Mouse (Mus musculus): ENCODE results near the gene Anapc5.

Anapc5 gene

GRCm38 (mm10) chr5:122799379-122800344 is 21.5 kb downstream of the Anapc5 start:
- no peak for DNase-seq (ENCODE audit: low read depth, low spot score)

DNA sequence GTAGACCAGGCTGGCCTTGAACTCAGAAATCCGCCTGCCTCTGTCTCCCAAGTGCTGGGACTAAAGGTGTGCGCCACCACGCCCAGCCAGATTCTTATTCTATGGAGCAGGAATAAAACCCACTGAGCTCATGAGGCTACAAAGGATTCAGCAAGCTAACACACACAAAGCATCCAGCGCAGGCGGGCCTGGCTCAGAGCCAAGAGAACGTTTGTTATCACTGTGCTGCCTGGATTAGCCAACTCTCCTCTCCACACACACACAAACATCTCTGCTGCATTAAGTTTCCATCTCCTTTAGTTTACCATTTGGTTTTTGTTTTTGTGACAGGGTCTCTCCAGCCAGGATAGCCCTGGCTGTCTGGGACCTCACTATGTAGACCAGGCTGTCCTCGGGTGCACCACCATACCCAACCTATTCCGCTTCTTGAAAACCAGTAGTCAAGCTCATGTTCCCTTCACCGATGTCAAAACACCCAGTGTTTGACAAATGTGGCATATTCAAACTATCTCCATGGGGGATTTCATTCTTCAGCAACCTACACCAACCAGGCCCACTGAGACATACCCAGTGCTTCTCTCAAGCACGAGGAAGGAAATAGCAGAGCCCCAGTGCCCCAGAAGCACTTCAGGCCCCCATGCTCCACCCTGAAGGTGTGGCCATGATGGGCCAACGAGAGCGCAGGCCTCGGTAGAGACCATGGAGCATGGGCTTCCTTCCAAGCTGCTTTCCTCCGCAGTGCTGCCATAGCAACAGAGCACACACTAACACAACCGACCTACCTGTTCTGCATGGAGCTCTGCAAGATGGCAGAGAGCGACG is 22.4 kb downstream of the Anapc5 start:
- no peak for DNase-seq (ENCODE audit: low read depth, low spot score)

DNA sequence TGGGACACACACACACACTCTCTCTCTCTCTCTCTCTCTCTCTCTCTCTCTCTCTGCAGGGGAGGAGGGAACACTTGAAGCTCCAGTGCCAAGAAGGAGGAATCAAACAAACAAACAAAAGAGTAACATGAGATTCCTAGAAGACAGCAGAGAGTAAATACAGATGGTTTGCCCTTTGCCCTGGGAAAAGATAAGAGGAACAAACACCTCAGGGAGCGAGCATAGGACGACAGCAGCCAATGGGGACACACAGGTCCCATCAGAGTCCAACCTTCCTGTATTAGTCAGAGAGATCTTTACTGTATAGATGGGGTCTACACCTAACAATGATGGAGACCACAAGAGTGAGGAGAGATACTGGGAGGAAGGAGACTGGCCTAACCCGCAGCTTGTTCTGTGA is 23.3 kb downstream of the Anapc5 start:
- no peak for DNase-seq (ENCODE audit: low read depth, low spot score)

- DNase-seq (ENCODE audit: low read depth, low spot score): no peak
Measured at GRCm38 (mm10) chr5:122788696-122789095, 32.4 kb downstream of the Anapc5 start.

- DNase-seq (ENCODE audit: low read depth, low spot score): no peak
Measured at GRCm38 (mm10) chr5:122786035-122786819, 34.9 kb downstream of the Anapc5 start.

DNA sequence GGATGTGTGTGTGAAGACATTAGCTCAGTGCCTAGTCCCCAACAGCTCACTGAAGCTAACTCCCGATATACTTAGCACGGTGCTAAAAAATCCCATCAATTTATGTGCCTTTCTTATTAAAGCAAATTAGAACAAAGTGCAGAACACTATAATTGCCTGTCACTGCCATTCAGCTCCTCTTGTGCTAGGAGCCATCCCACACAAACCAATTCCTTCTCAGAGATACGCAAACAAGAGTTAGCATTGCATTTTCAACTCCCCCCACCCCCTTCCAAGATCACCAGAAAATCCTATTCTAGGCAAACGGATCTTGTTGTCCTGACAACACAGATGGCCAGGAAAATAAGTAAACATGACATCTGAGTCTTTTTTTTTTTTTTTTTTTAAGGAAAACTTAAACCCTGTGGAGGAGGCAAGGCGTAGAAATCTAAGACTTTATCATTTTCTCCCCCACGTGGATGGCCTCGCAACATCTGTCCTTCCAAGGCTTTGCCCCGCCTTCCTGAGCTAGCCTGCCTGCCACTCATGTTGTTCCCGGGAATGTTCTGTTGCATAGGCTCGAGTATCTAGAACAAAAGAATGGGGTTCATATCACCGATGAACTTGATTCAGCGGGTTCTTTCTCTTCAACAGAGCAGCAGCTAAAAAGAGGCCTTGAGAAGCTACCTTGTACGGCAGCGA is 37.3 kb downstream of the Anapc5 start:
- no peak for DNase-seq (ENCODE audit: low read depth, low spot score)

- no peak for DNase-seq (ENCODE audit: low read depth, low spot score)
Measured at GRCm38 (mm10) chr5:122782066-122782465, 39.1 kb downstream of the Anapc5 start.

- DNase-seq (ENCODE audit: low read depth, low spot score): no peak
Measured at GRCm38 (mm10) chr5:122780791-122781432, 40.2 kb downstream of the Anapc5 start.

DNA sequence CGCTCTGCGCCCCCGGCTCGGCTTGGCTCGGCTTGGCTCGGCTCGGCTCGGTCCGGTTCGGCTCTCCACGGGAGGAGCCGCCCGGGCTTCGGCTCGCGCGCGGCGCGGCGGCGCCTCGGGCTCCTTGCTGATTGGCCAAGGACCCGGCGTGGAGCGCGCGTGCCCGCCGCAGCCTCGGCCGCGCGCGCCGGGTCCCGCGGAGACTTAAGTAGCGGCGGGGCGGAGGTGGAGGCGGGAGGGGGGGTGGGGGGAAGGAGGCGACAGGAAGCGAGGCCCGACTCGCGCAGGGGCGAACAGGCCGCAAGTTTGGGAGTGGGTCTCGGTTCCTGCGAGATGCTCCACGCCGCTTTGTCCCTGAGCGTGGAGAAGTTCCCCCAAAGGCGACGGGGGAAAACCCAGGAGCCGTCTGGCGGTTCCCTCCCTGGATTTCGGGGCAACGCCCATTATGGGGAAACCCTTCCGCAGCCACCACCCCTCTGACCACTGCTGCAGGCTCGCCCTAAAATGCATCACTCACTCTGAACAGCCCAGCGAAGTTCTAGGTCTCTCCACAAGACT is 41.8 kb downstream of the Anapc5 start, which contains the start of gene Camkk2:
TSS of gene Camkk2 (minus strand) at position 133 of the 558 bp plus-strand sequence.
- DNase-seq (ENCODE audit: low read depth, low spot score): peak; percentile 95

GRCm38 (mm10) chr5:122778231-122779226 is 42.6 kb downstream of the Anapc5 start:
- DNase-seq (ENCODE audit: low read depth, low spot score): peak; percentile 29

DNA sequence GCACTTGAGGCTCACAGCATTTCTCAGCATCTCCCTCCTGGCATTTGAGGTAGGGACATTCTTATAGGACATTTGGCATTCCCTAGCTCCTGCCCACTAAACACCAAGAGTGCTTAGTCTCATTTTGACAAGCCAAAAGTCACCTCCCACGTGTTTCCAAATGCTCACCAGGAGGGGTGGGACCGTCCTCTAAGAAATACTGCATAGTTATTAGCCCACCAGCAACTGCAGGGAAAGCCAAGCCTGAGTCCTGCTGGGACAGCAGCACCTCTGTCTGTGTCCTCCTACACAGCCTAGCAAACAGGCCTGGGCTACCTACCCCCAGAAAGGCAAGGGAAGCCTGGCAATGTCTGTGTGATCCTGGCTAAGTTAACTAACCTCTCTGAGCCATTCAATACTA is 43.8 kb downstream of the Anapc5 start:
- no peak for DNase-seq (ENCODE audit: low read depth, low spot score)

DNA sequence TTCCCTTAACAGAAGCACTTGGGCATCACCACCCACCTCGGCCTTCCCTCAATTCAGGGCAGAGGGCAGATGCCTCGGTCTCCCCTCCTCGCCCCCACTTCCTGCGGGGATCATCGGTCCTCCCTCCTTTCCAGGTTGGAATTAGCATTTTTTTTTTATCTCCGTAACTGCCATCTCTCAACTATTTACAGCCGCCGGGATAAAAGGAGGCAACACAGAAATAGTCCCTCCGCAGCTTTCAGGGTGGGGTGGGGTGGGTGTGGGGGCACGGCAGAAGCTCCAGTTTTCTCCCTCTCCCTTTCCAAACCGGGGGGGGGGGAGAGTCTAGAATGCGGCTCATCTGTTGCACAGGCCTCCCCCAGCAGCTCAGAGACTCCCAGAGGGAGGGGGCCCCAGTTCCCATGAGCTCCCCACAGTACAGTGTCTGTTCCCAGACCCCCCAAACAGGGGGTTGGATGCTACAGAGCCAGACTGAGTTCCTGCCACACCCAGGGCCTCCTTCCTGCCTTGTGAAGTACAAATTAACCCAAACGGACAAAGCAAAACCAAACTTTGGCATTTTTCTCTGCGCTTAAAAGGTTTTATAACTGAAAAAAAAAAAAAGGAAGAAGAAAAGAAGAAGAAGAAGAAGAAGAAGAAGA is 45.4 kb downstream of the Anapc5 start:
- DNase-seq (ENCODE audit: low read depth, low spot score): no peak

DNA sequence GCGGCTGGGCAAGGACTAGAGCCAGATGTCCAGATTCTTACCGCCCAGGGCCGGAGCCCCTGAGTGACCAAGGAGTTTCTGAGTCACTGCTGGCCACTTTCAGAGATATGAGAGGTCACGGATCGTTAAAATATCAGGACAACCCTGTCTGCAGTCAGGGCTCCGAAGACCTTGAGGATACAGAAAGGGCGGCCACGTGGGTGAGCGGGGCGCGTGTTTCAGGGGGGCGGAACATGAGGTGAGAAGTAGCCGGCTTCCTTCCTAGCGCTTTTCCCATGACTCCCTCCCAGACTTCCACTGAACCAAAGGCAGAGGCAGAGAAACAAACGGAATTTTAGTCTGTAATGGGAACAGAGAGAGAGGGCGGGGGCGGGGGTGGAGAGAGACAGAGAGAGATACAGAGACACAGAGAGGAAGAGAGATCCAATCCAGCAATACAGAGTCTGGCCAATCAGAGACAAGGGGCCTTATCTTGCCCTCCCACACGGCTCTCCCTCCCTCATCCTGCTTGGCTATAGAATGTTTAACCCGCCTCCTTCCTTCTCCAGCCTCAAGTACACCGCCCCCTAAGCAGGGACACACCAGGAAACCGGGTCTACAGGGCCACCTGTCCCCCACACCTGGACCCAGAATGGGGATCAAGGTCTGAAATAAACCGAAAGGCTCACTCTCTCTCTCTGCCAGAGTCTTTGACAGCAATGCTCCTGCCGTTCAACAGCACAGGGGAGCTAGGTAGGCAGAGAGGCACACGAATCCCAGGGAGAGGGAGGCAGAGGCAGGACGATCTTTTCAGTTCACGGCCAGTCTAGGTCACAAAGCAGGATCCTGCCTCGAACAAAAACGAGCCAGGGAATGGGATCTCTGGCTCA is 46.2 kb downstream of the Anapc5 start:
- DNase-seq (ENCODE audit: low read depth, low spot score): no peak

- no peak for DNase-seq (ENCODE audit: low read depth, low spot score)
Measured at GRCm38 (mm10) chr5:122773756-122774155, 47.4 kb downstream of the Anapc5 start.

DNA sequence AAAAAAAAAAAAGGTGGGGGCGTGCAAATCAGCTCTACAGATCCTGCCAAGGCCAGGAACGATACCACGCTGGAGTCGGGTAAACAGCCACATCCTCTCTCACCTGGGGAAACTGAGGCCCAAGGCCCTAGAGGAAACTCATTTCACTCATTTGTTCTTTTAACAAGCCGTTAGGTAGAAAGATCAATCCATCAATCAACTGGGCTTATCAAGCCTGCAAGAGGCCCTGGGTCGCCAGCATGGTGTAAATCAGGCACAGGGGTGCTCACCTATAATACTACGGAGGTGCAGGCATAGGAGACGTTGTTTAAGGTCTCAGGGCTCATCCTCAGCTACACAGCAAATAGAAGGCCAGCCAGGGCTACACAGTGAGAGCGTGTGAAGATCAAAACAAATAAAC is 49.7 kb downstream of the Anapc5 start:
- no peak for DNase-seq (ENCODE audit: low read depth, low spot score)

- peak; percentile 21 for DNase-seq (ENCODE audit: low read depth, low spot score)
Measured at GRCm38 (mm10) chr5:122770806-122771261, 50.3 kb downstream of the Anapc5 start.

GRCm38 (mm10) chr5:122770304-122770703 is 50.8 kb downstream of the Anapc5 start:
- no peak for DNase-seq (ENCODE audit: low read depth, low spot score)

All from CD4-positive helper T cell, adult 2 months (primary cell).